Mouse (Mus musculus): ENCODE data around the gene Rpp25l. TPM values are rescaled to one million over a fixed set of nuclear protein-coding genes. Genes with fewer than 3 reads are reported as not detected.

Gene Rpp25l
- polyA plus RNA-seq, 1 experiment from 2014 or later = 29.8 TPM

GRCm38 (mm10) chr4:41756440-41756839 lies 43.1 kb upstream of the Rpp25l start:
- WGBS (ENCODE audit: insufficient replicate concordance) = 69% methylated on average over 8 of the region's 8 CpGs
- no peak for ATAC-seq (ENCODE audit: insufficient read depth)
- Histone ChIP-seq H3K4me2 (peak overlapping the region; percentile 94), H3K27ac (replicated peaks) (0 out of 2 replicates have a peak overlapping the region, but pooled peaks have one; percentile 90), H3K36me3 (replicated peaks) (peaks cover 24% of the 10 kb centered on the region), H3K9ac (peak overlapping the region; percentile 75), H3K9me3 (replicated peaks) (no peaks in the 10 kb centered on the region), H3K4me1 (replicated peaks) (peaks cover 57% of the 10 kb centered on the region), H3K27me3 (no peaks in the 10 kb centered on the region), H3K4me3 (replicated peaks) (peak overlapping the region; percentile 80)

- Histone ChIP-seq H3K27ac (replicated peaks) (peak within 1 kb of the TSS; percentile 90), H3K4me1 (replicated peaks) (peaks cover 49% of the 10 kb centered on the region), H3K9ac (peak within 1 kb of the TSS; percentile 75), H3K27me3 (no peaks in the 10 kb centered on the region), H3K9me3 (replicated peaks) (no peaks in the 10 kb centered on the region), H3K4me3 (replicated peaks) (peak within 1 kb of the TSS; percentile 80), H3K4me2 (peak within 1 kb of the TSS; percentile 94), H3K36me3 (replicated peaks) (peaks cover 24% of the 10 kb centered on the region)
- ATAC-seq (ENCODE audit: insufficient read depth) = peak; percentile 75
- WGBS (ENCODE audit: insufficient replicate concordance) = under 1% methylated on average over 57 of the region's 57 CpGs
These were observed 42.3 kb upstream of the Rpp25l start, which contains the start of gene Sigmar1 for GRCm38 (mm10) chr4:41755338-41756305. Gene Sigmar1 (minus strand): TSS chr4:41756157.

- Histone ChIP-seq H3K4me3 (replicated peaks) (peak within 1 kb of the TSS; percentile 80), H3K4me2 (peak within 1 kb of the TSS; percentile 94), H3K4me1 (replicated peaks) (peaks cover 41% of the 10 kb centered on the region), H3K27me3 (no peaks in the 10 kb centered on the region), H3K9ac (peak within 1 kb of the TSS; percentile 75), H3K9me3 (replicated peaks) (no peaks in the 10 kb centered on the region), H3K27ac (replicated peaks) (peak within 1 kb of the TSS; percentile 90), H3K36me3 (replicated peaks) (peaks cover 24% of the 10 kb centered on the region)
- peak; percentile 62 for ATAC-seq (ENCODE audit: insufficient read depth)
- WGBS (ENCODE audit: insufficient replicate concordance) = 16% methylated on average over 14 of the region's 14 CpGs
These were observed 41.5 kb upstream of the Rpp25l start, which contains the start of gene Galt for GRCm38 (mm10) chr4:41754797-41755337. Gene Galt (plus strand): TSS chr4:41755228.

GRCm38 (mm10) chr4:41745021-41745420 lies 31.7 kb upstream of the Rpp25l start:
- H3K9ac ChIP-seq = no peak overlapping the region

GRCm38 (mm10) chr4:41744131-41744530 lies 30.8 kb upstream of the Rpp25l start:
- Histone ChIP-seq H3K4me2 (no peak overlapping the region), H3K4me3 (replicated peaks) (no peak overlapping the region), H3K36me3 (replicated peaks) (no peaks in the 10 kb centered on the region), H3K27ac (replicated peaks) (no peak overlapping the region), H3K9me3 (replicated peaks) (0 out of 2 replicates have a peak, but pooled peaks cover 5% of the 10 kb centered on the region), H3K4me1 (replicated peaks) (peaks cover 27% of the 10 kb centered on the region), H3K27me3 (no peaks in the 10 kb centered on the region), H3K9ac (no peak overlapping the region)
- 51% methylated on average over 2 of the region's 2 CpGs for WGBS (ENCODE audit: insufficient replicate concordance)
- no peak for ATAC-seq (ENCODE audit: insufficient read depth)

More at GRCm38 (mm10) chr4:41745021-41745420, 31.7 kb upstream of the Rpp25l start:
- Histone ChIP-seq H3K9me3 (replicated peaks) (0 out of 2 replicates have a peak, but pooled peaks cover 5% of the 10 kb centered on the region), H3K36me3 (replicated peaks) (no peaks in the 10 kb centered on the region), H3K4me3 (replicated peaks) (no peak overlapping the region), H3K27ac (replicated peaks) (no peak overlapping the region), H3K4me2 (no peak overlapping the region), H3K4me1 (replicated peaks) (peaks cover 18% of the 10 kb centered on the region), H3K27me3 (no peaks in the 10 kb centered on the region)
- no peak for ATAC-seq (ENCODE audit: insufficient read depth)
- WGBS (ENCODE audit: insufficient replicate concordance) = 53% methylated on average over 1 of the region's 1 CpGs

GRCm38 (mm10) chr4:41741158-41741560 lies 27.8 kb upstream of the Rpp25l start:
- peak; percentile 91 for ATAC-seq (ENCODE audit: insufficient read depth)
- H3K27me3 ChIP-seq = no peaks in the 10 kb centered on the region
- under 1% methylated on average over 27 of the region's 27 CpGs for WGBS (ENCODE audit: insufficient replicate concordance)

GRCm38 (mm10) chr4:41740380-41741157 lies 27.2 kb upstream of the Rpp25l start:
- under 1% methylated on average over 48 of the region's 48 CpGs for WGBS (ENCODE audit: insufficient replicate concordance)
- peak overlapping the region; percentile 68 for H3K4me3 ChIP-seq (replicated peaks)
- H3K27me3 ChIP-seq = no peaks in the 10 kb centered on the region
- peak; percentile 83 for ATAC-seq (ENCODE audit: insufficient read depth)
- H3K4me2 ChIP-seq = peak overlapping the region; percentile 91
- H3K9me3 ChIP-seq (replicated peaks) = no peaks in the 10 kb centered on the region
- 0 out of 2 replicates have a peak, but pooled peaks cover 5% of the 10 kb centered on the region for H3K36me3 ChIP-seq (replicated peaks)
- peak overlapping the region; percentile 68 for H3K9ac ChIP-seq
- H3K4me1 ChIP-seq (replicated peaks) = peaks cover 27% of the 10 kb centered on the region
- peak overlapping the region; percentile 78 for H3K27ac ChIP-seq (replicated peaks)

More at GRCm38 (mm10) chr4:41741158-41741560, 27.8 kb upstream of the Rpp25l start:
- H3K27ac ChIP-seq (replicated peaks) = peak overlapping the region; percentile 78
- 0 out of 2 replicates have a peak, but pooled peaks cover 5% of the 10 kb centered on the region for H3K36me3 ChIP-seq (replicated peaks)
- H3K9me3 ChIP-seq (replicated peaks) = 0 out of 2 replicates have a peak, but pooled peaks cover under 1% of the 10 kb centered on the region
- peak overlapping the region; percentile 68 for H3K4me3 ChIP-seq (replicated peaks)
- peak overlapping the region; percentile 68 for H3K9ac ChIP-seq
- peak overlapping the region; percentile 91 for H3K4me2 ChIP-seq
- peaks cover 27% of the 10 kb centered on the region for H3K4me1 ChIP-seq (replicated peaks)

GRCm38 (mm10) chr4:41739260-41739659 lies 25.9 kb upstream of the Rpp25l start:
- no peak for ATAC-seq (ENCODE audit: insufficient read depth)
- Histone ChIP-seq H3K4me1 (replicated peaks) (peaks cover 27% of the 10 kb centered on the region), H3K4me2 (no peak overlapping the region), H3K27me3 (peaks cover 7% of the 10 kb centered on the region), H3K36me3 (replicated peaks) (0 out of 2 replicates have a peak, but pooled peaks cover 5% of the 10 kb centered on the region), H3K9me3 (replicated peaks) (no peaks in the 10 kb centered on the region), H3K9ac (no peak overlapping the region), H3K27ac (replicated peaks) (no peak overlapping the region), H3K4me3 (replicated peaks) (no peak overlapping the region)
- WGBS (ENCODE audit: insufficient replicate concordance) = 84% methylated on average over 13 of the region's 13 CpGs

GRCm38 (mm10) chr4:41738256-41738603 lies 24.9 kb upstream of the Rpp25l start:
- Histone ChIP-seq H3K27ac (replicated peaks) (no peak overlapping the region), H3K27me3 (peaks cover 16% of the 10 kb centered on the region), H3K9ac (no peak overlapping the region), H3K4me1 (replicated peaks) (peaks cover 27% of the 10 kb centered on the region), H3K9me3 (replicated peaks) (no peaks in the 10 kb centered on the region), H3K4me3 (replicated peaks) (no peak overlapping the region), H3K36me3 (replicated peaks) (0 out of 2 replicates have a peak, but pooled peaks cover 5% of the 10 kb centered on the region), H3K4me2 (no peak overlapping the region)
- ATAC-seq (ENCODE audit: insufficient read depth) = no peak
- WGBS (ENCODE audit: insufficient replicate concordance) = 64% methylated on average over 1 of the region's 1 CpGs

- 29% methylated on average over 8 of the region's 8 CpGs for WGBS (ENCODE audit: insufficient replicate concordance)
- ATAC-seq (ENCODE audit: insufficient read depth) = no peak
- H3K27ac ChIP-seq (replicated peaks) = no peak overlapping the region
- no peak overlapping the region for H3K4me2 ChIP-seq
- no peak overlapping the region for H3K4me3 ChIP-seq (replicated peaks)
- peaks cover 21% of the 10 kb centered on the region for H3K27me3 ChIP-seq
- H3K36me3 ChIP-seq (replicated peaks) = 0 out of 2 replicates have a peak, but pooled peaks cover 5% of the 10 kb centered on the region
- peaks cover 27% of the 10 kb centered on the region for H3K4me1 ChIP-seq (replicated peaks)
- H3K9me3 ChIP-seq (replicated peaks) = no peaks in the 10 kb centered on the region
- H3K9ac ChIP-seq = no peak overlapping the region
These were observed 24.4 kb upstream of the Rpp25l start for GRCm38 (mm10) chr4:41737602-41738255.
